Mouse (Mus musculus): ENCODE data around the gene Plbd2.

DNA sequence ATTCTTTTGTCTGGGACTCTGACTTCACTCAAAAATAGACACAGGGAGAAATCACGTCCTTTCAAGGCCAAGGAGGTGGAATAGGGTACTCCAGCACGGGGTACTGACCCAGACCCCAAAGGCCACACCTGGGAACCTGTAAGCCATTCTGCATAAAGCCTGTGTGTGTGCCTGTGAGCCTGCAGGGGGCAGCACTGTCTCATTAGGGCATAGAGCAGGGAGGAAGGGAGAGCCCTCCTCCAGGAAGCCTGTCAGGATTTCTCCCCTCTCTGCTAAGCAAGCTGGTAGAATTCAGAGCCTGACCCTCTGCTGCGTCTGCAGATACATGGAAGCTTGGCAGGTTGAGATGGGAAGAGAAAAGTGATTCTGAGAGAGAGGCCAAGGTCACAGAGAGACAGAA lies 19.2 kb upstream of the Plbd2 start:
- TF ChIP-seq POLR2A (IDR thresholded peaks at IDR 0.05; ENCODE audit: insufficient read length, low read depth) (no peak), E2F4 (IDR thresholded peaks at IDR 0.05; ENCODE audit: insufficient read depth) (no peak), MAX (IDR thresholded peaks at IDR 0.05; ENCODE audit: low read depth) (no peak), USF1 (IDR thresholded peaks at IDR 0.05; ENCODE audit: low read depth) (no peak)
